ENCODE assay signal across 9 mouse cellular contexts in genomic region chr3:101653446-101653845, GRCm38 (mm10). TPM values are rescaled to one million over a fixed set of nuclear protein-coding genes. Genes with fewer than 3 reads are reported as not detected.
DNase-seq lines count a peak whose midpoint lies in the region; ATAC-seq and TF ChIP-seq lines count a peak whose summit lies in the region.
"Had no signal": no experiment of that assay in that cellular context is flagged by ENCODE, and none has a peak within 500 bp of the region (broad histone marks: within the 10 kb centered on the region; RNA-seq: fewer than 3 reads in every experiment).

No protein-coding gene starts in this region.

- no peak for TF ChIP-seq POLR2A in myocyte (IDR thresholded peaks at IDR 0.05; ENCODE audit: insufficient read length, low read depth)

- H3K4me3 ChIP-seq in embryonic facial prominence, embryonic 11.5 days (ENCODE audit: low read depth, low read length) = no peak overlapping the region
- no peak overlapping the region for H3K4me3 ChIP-seq in embryonic facial prominence, embryonic 10.5 days
- no peak overlapping the region for H3K4me3 ChIP-seq in intestine, embryonic 16.5 days (ENCODE audit: low read length)
- H3K4me3 ChIP-seq in myocyte = no peak overlapping the region
- H3K4me3 ChIP-seq in heart, embryonic 11.5 days (ENCODE audit: low read depth, low read length) = no peak overlapping the region

- peak; percentile 29 for DNase-seq in embryonic facial prominence, embryonic 11.5 days (ENCODE audit: low spot score)
- no peak for DNase-seq in embryonic facial prominence, embryonic 10.5 days (ENCODE audit: low spot score)
- DNase-seq in cerebellum, adult 11-12 months = peak; percentile 80
- DNase-seq in testis, postnatal 14 days (ENCODE audit: low spot score) = no peak
- DNase-seq in gastrocnemius, adult 18-20 months (ENCODE audit: low spot score) = no peak

- H3K27me3 ChIP-seq in embryonic facial prominence, embryonic 11.5 days (ENCODE audit: control insufficient read depth, insufficient read depth, low read length) = no peaks in the 10 kb centered on the region
- H3K27me3 ChIP-seq in embryonic facial prominence, embryonic 10.5 days (replicated peaks; ENCODE audit: low read depth, poor library complexity, severe bottlenecking) = no peaks in the 10 kb centered on the region
- no peaks in the 10 kb centered on the region for H3K27me3 ChIP-seq in intestine, embryonic 16.5 days (replicated peaks; ENCODE audit: control insufficient read depth, insufficient read depth, low read length)
- H3K27me3 ChIP-seq in myocyte (ENCODE audit: control insufficient read depth, insufficient read depth, insufficient read length) = peaks cover 8% of the 10 kb centered on the region
- H3K27me3 ChIP-seq in heart, embryonic 11.5 days (ENCODE audit: control insufficient read depth, insufficient read depth, low read length) = no peaks in the 10 kb centered on the region

- H3K36me3 ChIP-seq in embryonic facial prominence, embryonic 11.5 days (replicated peaks; ENCODE audit: control insufficient read depth, insufficient read depth, low read depth, low read length) = no peaks in the 10 kb centered on the region
- no peaks in the 10 kb centered on the region for H3K36me3 ChIP-seq in embryonic facial prominence, embryonic 10.5 days (replicated peaks)
- H3K36me3 ChIP-seq in intestine, embryonic 16.5 days (ENCODE audit: control insufficient read depth, insufficient read depth, low read length) = no peaks in the 10 kb centered on the region
- H3K36me3 ChIP-seq in myocyte (ENCODE audit: control insufficient read depth, insufficient read depth) = no peaks in the 10 kb centered on the region
- H3K36me3 ChIP-seq in heart, embryonic 11.5 days (ENCODE audit: control insufficient read depth, insufficient read depth, low read length) = no peaks in the 10 kb centered on the region

- ATAC-seq in embryonic facial prominence, embryonic 11.5 days (replicated peaks; ENCODE audit: insufficient number of reproducible peaks, low FRiP score, low TSS enrichment, low read depth) = no peak
- ATAC-seq in intestine, embryonic 16.5 days = peak; percentile 32
- ATAC-seq in heart, embryonic 11.5 days (replicated peaks; ENCODE audit: insufficient number of reproducible peaks, low FRiP score, low TSS enrichment) = no peak

- no peak overlapping the region for H3K9ac ChIP-seq in embryonic facial prominence, embryonic 11.5 days (replicated peaks; ENCODE audit: low read length)
- H3K9ac ChIP-seq in intestine, embryonic 16.5 days (ENCODE audit: low read depth, low read length) = no peak overlapping the region
- no peak overlapping the region for H3K9ac ChIP-seq in heart, embryonic 11.5 days (ENCODE audit: low read depth, low read length)
- H3K9ac ChIP-seq: liver, embryonic 14.5 days had no signal

- no peaks in the 10 kb centered on the region for H3K9me3 ChIP-seq in embryonic facial prominence, embryonic 11.5 days (replicated peaks; ENCODE audit: control insufficient read depth, low read length)
- no peaks in the 10 kb centered on the region for H3K9me3 ChIP-seq in embryonic facial prominence, embryonic 10.5 days
- H3K9me3 ChIP-seq in intestine, embryonic 16.5 days (ENCODE audit: control insufficient read depth, low read length) = no peaks in the 10 kb centered on the region
- H3K9me3 ChIP-seq in heart, embryonic 11.5 days (replicated peaks; ENCODE audit: control insufficient read depth, low read length) = no peaks in the 10 kb centered on the region

- H3K4me2 ChIP-seq in embryonic facial prominence, embryonic 11.5 days (ENCODE audit: low read depth, low read length) = no peak overlapping the region
- H3K4me2 ChIP-seq in intestine, embryonic 16.5 days (ENCODE audit: low read depth, low read length) = no peak overlapping the region
- peak overlapping the region; percentile 50 for H3K4me2 ChIP-seq in myocyte (ENCODE audit: low read depth)
- no peak overlapping the region for H3K4me2 ChIP-seq in heart, embryonic 11.5 days

- H3K79me2 ChIP-seq in myocyte (ENCODE audit: control insufficient read depth, insufficient read depth) = no peaks in the 10 kb centered on the region

- no peaks in the 10 kb centered on the region for H3K4me1 ChIP-seq in embryonic facial prominence, embryonic 11.5 days (ENCODE audit: control insufficient read depth, insufficient read depth, low read length)
- 0 out of 2 replicates have a peak, but pooled peaks cover 7% of the 10 kb centered on the region for H3K4me1 ChIP-seq in embryonic facial prominence, embryonic 10.5 days
- peaks cover 4% of the 10 kb centered on the region for H3K4me1 ChIP-seq in intestine, embryonic 16.5 days (ENCODE audit: control insufficient read depth, insufficient read depth, low read length)
- H3K4me1 ChIP-seq in heart, embryonic 11.5 days (ENCODE audit: control insufficient read depth, insufficient read depth, low read length) = no peaks in the 10 kb centered on the region

- no peak overlapping the region for H3K27ac ChIP-seq in embryonic facial prominence, embryonic 11.5 days (replicated peaks; ENCODE audit: low read depth, low read length)
- H3K27ac ChIP-seq in embryonic facial prominence, embryonic 10.5 days (replicated peaks) = no peak overlapping the region
- H3K27ac ChIP-seq in intestine, embryonic 16.5 days (ENCODE audit: low read length) = no peak overlapping the region
- no peak overlapping the region for H3K27ac ChIP-seq in heart, embryonic 11.5 days (ENCODE audit: low read depth, low read length)
- H3K27ac ChIP-seq: liver, embryonic 14.5 days had no signal

- no peak overlapping the region for H3ac ChIP-seq in myocyte (ENCODE audit: control insufficient read depth, insufficient read length)

- 48% methylated on average over 7 of the region's 7 CpGs for WGBS in embryonic facial prominence, embryonic 11.5 days
- WGBS in embryonic facial prominence, embryonic 10.5 days = 55% methylated on average over 7 of the region's 7 CpGs
- 33% methylated on average over 7 of the region's 7 CpGs for WGBS in intestine, embryonic 16.5 days
- WGBS in heart, embryonic 11.5 days (ENCODE audit: insufficient replicate concordance) = 38% methylated on average over 7 of the region's 7 CpGs

TF ChIP-seq in myocyte, 11 proteins besides CTCF, POLR2A, EP300 and RAD21:
- TF ChIP-seq E2F4 (IDR thresholded peaks at IDR 0.05; ENCODE audit: insufficient read depth) (no peak), SRF (IDR thresholded peaks at IDR 0.05; ENCODE audit: control insufficient read depth, insufficient read length, low read depth) (peak; percentile 96), POLR2AphosphoS2 (IDR thresholded peaks at IDR 0.05; ENCODE audit: insufficient read length, low read depth) (no peak)

RNA-seq across cellular contexts. Expression of gene Atp1a1, which starts 49.0 kb away (rescaled TPM):
- 87.9 and 89.5 TPM in 2 replicates for polyA plus RNA-seq in embryonic facial prominence, embryonic 11.5 days (2014; fragmentation: Nextera tagmentation; extraction: Ambion mirVana)
- polyA plus RNA-seq in embryonic facial prominence, embryonic 10.5 days (2016; fragmentation: Nextera tagmentation; extraction: Ambion mirVana) = 38.4 and 45.5 TPM in 2 replicates
- 262 and 319 TPM in 2 replicates for polyA plus RNA-seq in intestine, embryonic 16.5 days (2015; fragmentation: Nextera tagmentation; extraction: Ambion mirVana)
- polyA plus RNA-seq in myocyte (2012; fragmentation: generic; extraction: Trizol) = 389 TPM
- 404 and 434 TPM in 2 replicates for polyA plus RNA-seq in heart, embryonic 11.5 days (2014; fragmentation: Nextera tagmentation; extraction: Ambion mirVana)
- total RNA-seq in gastrocnemius, adult 18-20 months (2021) = 100 to 1,000 TPM in 1 of 2 experiments, 10 to 100 TPM in 1; 59.0 to 119 TPM

Comparison
In these comparisons a context has a peak if more than half of its experiments do, and no peak if none do; other contexts are left out.
1. DNase-seq: peak in embryonic facial prominence, embryonic 11.5 days (single experiment) and cerebellum, adult 11-12 months (single experiment); none in embryonic facial prominence, embryonic 10.5 days (single experiment), testis, postnatal 14 days (single experiment) and gastrocnemius, adult 18-20 months (single experiment).